Mouse (Mus musculus) kidney, postnatal 36 days (tissue): ENCODE data around the gene Oprd1.

ENCODE experiments used
- DNase-seq, 2 experiments: peaks; one replicate each; pipeline ENCODE4 v3.0.0; 2021 to 2022; ENCODE audit warnings: mixed read lengths in 2 of 2

Oprd1 gene

DNA sequence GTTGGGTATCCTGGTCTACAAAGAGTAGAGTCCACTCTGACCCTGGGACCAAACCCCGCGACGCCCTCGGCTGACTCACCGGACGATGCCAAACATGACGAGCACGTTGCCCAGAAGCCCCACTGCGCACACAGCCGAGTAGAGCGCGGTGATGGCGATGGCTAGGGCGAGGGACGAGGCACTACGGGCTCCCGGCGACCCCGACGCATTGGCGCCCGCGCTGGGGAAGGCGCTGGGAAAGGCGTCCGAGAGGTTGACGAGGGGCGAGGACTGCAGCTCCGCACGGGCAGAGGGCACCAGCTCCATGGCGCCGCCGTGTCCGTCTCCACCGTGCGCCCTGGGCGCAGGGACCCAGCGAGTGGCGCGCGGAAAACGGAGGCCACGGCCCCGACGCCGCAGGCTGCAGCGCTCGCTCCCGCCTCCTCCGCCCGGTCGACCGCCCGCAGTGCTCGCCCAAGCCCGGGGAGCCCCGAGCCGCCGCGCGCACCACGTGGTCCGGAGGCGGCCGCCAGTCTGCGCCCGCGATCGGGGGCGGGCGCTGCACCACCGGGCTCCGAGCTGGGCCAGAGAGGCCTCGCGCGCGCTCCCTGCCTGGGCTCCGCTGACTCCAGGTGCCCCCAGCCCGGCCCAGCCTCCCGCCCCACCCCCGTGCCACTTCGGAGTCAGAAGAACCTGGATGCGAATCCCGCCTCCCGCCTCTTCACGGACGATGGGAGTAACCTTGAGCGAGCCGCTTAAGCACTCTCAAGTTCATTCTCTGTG, at the start of gene Oprd1:
Oprd1 (minus strand) TSS at position 407 of the 762 bp plus-strand sequence.
- peak in 1 of 2 experiments; percentile 8 for DNase-seq

DNA sequence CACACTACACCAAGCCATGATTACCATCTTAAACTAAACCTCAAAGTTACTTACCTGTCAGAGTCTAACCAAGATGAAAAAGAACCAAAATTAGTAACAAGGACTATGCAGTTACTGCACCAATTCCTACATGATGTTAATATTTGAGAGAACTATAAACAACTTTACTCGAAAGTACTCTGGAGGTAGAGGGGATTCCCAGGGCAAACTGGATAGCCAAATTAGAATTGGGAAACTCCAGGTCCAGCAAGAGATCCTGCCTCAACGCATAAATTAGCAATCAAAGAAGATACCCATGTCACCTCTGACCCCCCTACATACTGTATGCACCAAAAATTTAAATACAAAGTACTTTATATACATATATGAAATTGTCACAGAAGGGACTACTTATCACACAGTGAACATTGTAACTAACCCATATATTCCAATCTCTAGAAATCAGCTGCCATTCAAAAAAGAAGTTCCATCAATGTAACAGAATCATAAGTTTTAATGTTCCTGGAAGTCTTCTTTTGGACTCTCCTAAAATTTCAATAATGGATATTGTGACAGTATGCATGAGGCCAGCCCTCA, 43.6 kb upstream of the Oprd1 start:
- DNase-seq = no peak

DNA sequence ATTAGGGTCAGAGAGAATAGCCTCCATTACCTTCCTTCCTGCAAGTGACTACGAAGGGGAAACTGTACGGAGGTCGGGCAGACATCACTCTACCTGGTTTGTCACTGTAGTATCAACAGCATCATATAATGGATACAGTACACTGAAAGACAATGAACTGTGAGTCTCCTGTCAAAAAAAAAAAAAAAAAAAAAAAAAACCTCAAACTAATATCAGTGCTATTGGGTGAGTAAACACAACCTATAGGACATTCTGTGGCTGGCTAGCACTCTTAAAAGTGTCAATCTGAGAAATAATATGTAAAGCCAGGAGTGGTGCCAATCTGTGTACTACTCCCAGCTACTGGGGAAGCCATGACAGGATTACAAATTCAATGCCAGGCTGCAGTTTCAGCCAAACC, 38.9 kb upstream of the Oprd1 start:
- no peak for DNase-seq

DNA sequence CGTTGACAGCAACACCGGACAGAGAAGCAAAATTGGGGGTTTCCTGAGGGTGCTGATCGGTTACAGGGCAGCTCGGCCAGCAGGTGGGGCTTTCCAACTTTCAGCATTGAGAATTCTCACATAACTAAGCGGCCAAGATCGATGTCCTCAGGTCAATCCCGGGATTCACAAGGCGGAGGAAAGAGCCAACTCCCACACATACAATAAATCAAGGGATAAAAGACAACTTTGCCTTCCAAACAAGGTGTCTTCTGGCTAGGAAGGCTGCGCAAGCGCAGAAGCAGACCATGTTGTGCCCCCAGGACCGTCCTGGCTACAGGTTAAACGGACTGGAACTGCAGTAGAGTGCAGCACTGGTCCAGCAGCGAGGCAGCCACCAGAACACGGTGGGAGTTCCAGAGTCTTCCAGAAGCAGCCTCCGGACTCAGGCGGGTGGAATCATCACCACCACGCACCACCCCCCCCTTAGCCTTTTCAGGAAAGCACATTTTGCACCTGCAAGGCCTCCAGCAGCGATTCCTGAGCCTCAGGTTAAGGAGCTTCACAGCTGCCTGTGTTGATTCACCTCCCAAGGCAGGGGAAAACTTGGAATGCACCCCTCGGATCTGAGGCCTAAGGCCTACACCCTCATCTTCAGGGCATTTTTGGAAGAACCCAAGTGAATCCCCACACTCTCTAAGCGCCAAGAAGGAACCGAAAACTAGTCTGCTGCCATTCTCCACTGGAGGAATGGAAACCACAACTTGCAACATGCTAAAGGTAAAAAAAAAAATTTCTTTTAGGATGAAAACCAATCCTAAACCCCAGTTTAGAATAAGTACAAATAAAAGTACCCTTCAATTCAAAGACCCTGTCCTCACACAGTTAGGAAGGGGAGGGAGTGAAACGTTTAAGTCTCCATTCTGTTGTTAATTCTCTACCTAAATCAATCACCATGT, 37.7 kb upstream of the Oprd1 start:
- peak; percentile 55 to 65 for DNase-seq

GRCm38 (mm10) chr4:132180710-132181109, 36.4 kb upstream of the Oprd1 start:
- DNase-seq = peak; percentile 28 to 74

- peak; percentile 54 to 77 for DNase-seq
These were observed 34.4 kb upstream of the Oprd1 start for GRCm38 (mm10) chr4:132178630-132179059.

DNA sequence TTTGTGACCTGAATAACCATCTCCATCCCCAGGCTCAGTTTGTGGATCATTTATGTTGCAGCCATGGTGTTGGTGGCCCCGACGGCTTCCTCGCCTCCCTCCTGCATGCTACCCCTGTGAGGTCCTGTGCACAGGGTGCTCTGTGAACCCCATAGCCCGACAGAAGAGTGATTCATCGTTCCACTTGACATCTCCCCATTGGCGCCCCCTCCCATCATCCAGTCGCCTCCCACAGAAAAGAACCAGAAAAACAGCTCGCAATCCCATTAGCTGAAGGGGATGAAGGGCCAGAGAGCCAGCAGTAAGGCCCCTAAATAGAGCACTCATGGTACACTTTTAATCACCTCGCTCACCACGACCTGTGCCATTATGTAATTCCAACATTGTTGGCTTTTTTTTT, 32.2 kb upstream of the Oprd1 start:
- no peak for DNase-seq

DNA sequence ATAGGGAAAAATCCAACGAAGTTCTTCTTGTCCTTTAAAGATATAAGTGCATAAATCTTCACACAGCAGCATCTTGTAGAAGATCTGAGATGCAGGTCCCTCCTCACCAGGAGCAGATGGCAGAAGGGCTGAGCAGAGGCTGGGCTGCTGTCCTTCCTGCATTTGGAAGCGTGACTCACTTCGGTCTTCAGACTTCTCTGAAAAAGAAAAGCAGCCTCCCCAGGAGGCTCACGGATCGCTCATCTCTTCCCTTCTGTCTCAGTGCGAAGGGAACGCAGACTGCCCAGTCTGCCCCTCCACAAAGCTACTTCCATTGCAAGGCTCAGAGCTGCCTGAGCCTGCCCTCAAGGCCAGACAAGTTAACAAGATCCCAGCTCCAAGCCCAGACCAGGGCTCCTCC, 26.6 kb upstream of the Oprd1 start:
- no peak for DNase-seq

GRCm38 (mm10) chr4:132169761-132170160, 25.5 kb upstream of the Oprd1 start:
- DNase-seq = no peak

DNA sequence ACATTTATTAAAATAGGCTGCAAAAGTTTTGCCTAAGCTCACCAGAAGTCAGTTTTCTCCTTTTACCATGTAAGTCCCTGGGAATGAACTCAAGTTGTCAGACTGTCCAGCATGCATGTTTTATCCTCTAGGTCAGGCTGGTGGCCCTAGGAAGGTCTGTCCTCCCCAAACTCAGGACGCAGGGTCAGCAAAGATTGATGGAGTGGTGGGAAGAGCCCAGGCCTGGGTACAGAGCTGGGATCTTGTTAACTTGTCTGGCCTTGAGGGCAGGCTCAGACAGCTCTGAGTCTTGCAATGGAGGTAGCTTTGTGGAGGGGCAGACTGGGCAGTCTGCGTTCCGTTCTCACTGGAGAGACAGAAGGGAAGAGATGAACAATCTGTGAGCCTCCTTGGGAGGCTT, 25.0 kb upstream of the Oprd1 start:
- DNase-seq = no peak

DNA sequence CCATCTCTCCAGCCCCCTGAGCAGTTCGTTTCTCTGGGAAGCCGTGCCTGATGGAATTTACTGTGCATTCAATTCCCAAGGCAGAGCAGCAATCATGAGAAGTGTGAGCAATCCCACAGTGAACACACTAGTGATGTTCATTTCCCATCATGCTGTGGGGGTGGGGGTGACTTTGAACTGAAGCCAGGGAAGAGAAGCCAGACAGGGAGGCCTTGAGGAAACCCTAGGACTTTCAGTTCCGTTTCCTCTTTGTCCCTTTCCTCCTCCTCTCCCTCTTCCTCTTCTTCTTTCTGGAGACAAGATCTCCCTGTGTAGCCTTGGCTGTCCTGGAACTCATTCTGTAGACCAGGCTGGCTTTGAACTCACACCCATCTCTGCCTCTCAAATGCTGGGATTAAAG, 23.1 kb upstream of the Oprd1 start:
- DNase-seq = peak in 1 of 2 experiments; percentile 22

- DNase-seq = no peak
These were observed 22.3 kb upstream of the Oprd1 start for GRCm38 (mm10) chr4:132166350-132167290.

- DNase-seq = no peak
These were observed 21.4 kb upstream of the Oprd1 start for GRCm38 (mm10) chr4:132165691-132166090.

- no peak for DNase-seq
These were observed 12.8 kb upstream of the Oprd1 start for GRCm38 (mm10) chr4:132156941-132157622.

GRCm38 (mm10) chr4:132154877-132155670, 10.8 kb upstream of the Oprd1 start:
- DNase-seq = no peak

- DNase-seq = no peak
These were observed 7.4 kb upstream of the Oprd1 start for GRCm38 (mm10) chr4:132151673-132152072.

- no peak for DNase-seq
These were observed 1.9 kb upstream of the Oprd1 start for GRCm38 (mm10) chr4:132146201-132146600.

- no peak for DNase-seq
These were observed 806 bp upstream of the Oprd1 start for GRCm38 (mm10) chr4:132145092-132145491.

- DNase-seq = peak in 1 of 2 experiments; percentile 27
These were observed 5.6 kb downstream of the Oprd1 start for GRCm38 (mm10) chr4:132138640-132139039.

DNA sequence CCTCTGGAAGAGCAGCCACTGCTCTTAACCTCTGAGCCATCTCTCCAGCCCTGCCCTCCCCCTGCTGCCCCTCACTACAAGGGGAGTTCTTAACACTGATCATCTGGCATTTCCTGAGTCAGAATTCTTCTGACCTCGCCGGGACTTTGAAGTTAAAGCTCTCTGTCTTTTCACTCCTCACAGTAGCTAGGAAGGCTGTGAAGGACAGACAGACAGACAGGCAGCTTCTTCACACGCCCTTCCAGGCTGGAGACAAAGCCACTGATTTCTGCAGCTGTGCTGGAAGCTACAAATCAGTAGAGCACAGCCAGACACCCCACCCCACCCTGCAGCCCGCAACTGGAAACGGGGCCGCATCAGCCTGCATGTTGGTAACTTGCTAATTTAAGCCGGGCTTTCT, 7.3 kb downstream of the Oprd1 start:
- no peak for DNase-seq

- DNase-seq = no peak
These were observed 10.4 kb downstream of the Oprd1 start for GRCm38 (mm10) chr4:132133920-132134319.
